Mouse (Mus musculus) brain, embryonic 14.5 days (tissue): ENCODE measurements at regions not wholly inside any gene's neighbourhood (a gene's known extent, or its start where the extent isn't known, plus 50 kb on each side); places are given as distances from the start of the nearest gene placed in this dataset.
A peak's percentile ranks its signal among the peaks of the same experiment; 100 is the strongest.

Source experiments
- DNase-seq: peaks from one replicate; pipeline ENCODE4 v3.0.0-alpha.2; 2011; ENCODE audit warnings: low read depth
- CTCF ChIP-seq: fragments of 200-500 bp; IDR thresholded peaks from 2 replicates; pipeline ENCODE4 v1.5.1; 2012; ENCODE audit warnings: inconsistent platforms, mild to moderate bottlenecking, moderate library complexity, borderline replicate concordance; ENCODE audit not compliant: insufficient read depth, insufficient read length; ENCODE audit errors: extremely low read depth
- POLR2A ChIP-seq: fragments of 200-500 bp; IDR thresholded peaks from 2 replicates; pipeline ENCODE4 v1.6.1; 2012; ENCODE audit warnings: mild to moderate bottlenecking, inconsistent platforms, borderline replicate concordance; ENCODE audit not compliant: poor library complexity, insufficient read depth, insufficient read length, severe bottlenecking; ENCODE audit errors: extremely low read depth

DNA sequence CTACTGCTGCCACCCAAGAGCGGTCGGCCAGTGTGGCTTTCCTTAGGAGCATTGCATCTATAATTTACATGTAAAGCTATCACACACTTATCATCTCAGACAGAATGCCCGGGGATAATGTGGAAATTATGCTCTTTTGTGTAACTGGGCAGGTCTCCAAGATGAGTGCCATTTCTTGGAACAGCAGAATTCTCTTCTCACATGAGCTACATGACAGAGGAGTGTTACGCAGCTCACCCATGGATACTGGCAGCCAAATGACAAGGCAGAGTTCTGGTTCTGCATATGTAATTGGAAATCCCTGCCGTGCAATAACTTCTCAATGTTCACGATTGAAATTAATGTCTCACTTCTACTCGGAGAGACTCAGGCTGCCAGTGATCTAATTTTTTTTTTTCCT, 119.1 kb downstream of the Ube2e3 start:
- TF ChIP-seq POLR2A (no peak), CTCF (no peak)
- DNase-seq: peak; percentile 89

DNA sequence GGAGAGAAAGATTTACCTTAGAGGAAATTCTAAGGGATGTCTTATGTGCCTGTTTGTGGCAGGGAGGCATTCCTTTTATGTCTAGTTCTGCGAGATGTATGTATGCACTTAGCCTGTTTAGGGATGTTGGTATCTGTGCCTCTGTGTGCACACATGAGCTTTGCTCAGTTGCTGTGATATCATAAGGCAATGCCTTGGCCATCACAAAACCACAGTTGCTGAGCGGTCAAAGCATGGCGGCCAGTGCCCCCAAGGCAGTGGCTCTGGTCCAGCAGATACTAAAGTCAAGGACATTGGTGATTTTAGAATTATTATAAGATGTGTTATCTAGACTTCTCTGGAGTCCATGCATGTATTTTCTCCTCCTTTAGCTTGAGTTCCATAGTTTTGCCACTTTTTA, 119.5 kb downstream of the Ube2e3 start:
- no peak for DNase-seq
- no peak for TF ChIP-seq CTCF
- TF ChIP-seq POLR2A: no peak

DNA sequence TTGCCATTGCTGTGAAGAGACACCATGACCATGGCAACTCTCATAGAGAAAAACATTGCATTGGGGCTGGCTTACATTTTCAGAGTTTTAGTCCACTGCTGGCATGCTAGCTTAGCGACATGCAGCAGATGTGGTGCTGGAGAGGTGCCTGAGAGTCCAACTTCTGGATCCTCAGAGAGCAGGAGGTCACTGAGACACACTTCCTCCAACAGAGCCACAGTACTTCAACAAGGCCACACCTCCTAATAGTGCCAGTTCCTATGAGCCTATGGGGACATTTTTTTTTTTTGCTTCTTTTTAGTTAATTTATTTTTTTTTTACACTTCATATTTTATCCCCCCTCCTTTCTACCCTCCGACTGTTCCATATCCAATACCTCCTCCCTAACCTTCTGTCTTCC, 120.3 kb downstream of the Ube2e3 start:
- TF ChIP-seq CTCF (no peak), POLR2A (no peak)
- DNase-seq: no peak

DNA sequence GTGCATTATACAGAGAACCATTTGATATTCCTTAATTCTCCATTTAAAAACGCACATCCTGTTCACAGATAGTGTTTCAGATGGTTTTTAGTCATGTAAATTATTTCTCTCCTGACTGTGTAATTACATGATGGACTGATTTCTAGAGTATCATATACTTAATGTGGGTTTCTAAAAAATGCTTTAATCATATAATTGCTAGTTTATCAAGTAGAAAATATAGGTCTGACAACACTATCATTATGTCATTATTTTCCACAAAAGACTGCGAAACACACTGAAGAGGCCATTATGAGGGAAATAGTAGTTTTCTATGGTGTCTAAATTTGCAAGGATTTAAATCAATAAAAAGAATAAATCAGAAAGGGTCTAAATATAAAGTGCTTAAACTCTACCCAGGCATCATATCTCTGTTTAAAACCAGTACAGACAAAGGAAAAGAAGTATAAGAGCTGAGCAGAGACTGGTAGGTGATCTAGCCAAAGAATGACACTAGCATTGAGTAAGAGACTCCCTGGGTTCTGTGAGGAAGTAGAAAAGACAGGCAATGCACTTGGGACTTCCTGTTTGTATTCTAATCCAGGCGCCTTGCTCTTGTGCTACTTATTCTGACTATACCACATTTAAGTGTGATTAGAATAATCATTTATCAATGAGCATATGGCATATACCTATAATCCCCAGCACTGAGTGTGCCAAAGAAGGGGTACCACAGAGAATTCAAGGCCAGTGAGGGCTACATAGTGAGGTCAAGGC, 127.1 kb downstream of the Ube2e3 start:
- TF ChIP-seq CTCF: no peak
- TF ChIP-seq POLR2A: no peak
- peak; percentile 50 for DNase-seq

DNA sequence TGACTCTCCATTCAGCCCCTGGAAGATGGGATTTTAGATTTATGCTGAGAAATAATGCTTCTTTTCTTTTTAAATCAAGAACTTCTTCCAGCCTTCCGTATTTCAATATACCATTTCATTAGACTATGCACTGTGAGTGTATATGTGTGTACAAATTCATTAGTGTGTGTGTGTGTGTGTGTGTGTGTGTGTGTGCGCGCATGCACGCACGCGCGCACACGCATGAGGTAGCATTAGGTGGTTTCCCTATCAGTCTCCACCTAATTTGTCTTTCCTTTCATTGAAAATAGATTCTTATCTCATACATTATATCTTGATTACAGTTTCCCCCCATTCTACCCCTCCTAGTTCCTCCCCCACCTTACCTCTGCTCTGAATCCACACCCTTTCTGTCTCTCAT, 130.7 kb downstream of the Ube2e3 start:
- TF ChIP-seq CTCF: no peak
- TF ChIP-seq POLR2A: no peak
- no peak for DNase-seq

DNA sequence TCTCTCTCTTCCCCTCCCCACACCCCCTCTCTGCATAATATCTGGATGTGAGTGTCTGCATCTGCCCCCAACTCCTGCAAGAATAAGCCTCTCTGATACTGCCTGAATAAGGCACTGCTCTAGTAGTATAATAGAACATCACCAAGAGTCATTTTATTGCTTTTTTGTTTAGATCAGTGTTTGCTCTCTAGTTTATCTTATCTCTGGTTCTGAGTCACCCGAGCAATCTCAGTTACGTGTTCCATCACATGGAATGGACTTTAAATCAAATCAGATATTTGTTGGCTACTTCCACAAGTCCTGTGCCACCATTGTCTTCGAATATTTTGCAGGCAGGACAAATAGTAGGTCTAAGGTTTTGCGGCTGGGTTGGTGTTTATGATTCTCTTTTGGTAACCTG, 131.5 kb downstream of the Ube2e3 start:
- no peak for DNase-seq
- TF ChIP-seq CTCF: no peak
- no peak for TF ChIP-seq POLR2A

DNA sequence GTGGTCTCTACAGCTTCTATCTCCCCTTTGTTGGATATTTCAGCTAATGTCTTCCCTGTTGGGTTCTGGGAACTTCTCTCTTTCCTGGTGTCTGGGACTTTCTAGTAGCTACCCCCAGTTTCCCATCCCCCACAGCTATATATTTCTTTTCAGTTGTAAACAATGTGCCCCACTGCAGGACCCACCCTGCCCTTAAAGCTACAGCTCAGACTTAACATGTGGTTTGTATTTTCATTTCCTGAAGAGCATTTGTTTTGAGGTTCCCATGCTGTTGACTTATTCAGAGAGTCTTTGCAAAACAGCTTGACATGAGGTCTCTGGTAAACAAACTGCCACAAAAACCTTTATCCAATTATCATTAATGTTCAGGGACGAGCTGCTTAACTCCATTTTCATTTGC, 136.9 kb downstream of the Ube2e3 start:
- no peak for TF ChIP-seq POLR2A
- TF ChIP-seq CTCF: no peak
- no peak for DNase-seq

DNA sequence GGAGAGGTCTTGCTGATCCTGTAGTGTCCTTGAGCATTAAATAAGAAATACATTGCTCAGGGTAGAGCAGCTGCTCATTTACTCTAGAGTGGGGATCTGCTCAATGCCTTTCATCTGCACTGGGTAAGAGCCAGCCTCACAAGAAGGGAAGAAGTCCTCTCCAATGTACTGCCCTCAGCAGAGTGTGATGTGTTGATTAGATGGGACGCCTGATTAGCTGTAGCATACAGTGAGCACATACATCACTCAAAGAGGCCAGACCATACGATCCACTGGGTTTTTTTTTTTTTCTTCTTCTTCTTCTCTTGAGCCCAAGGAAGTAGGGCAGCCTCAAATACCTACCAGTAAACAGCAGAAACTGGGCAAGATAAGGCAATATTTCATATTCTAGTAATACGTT, 140.7 kb downstream of the Ube2e3 start:
- no peak for DNase-seq
- no peak for TF ChIP-seq POLR2A
- TF ChIP-seq CTCF: no peak

DNA sequence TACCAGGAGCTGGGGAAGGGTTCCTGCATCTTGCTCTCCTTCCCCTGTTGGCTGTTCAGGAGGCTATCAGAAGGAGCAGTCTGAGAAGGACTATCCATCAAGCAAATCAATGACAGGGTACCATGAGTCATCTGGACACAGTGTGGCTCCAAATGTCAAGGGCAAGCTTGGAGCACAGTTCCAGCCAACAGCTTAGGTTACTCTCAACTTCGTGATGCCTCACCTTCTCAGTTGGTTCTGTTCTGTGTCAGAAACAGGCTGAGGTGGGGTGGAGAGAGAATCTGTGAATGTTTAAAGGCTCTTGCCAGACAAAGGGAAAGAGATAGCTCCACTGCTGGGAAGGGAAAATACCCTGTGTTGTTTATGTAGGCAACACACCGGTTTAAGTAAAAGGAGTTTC, 141.9 kb downstream of the Ube2e3 start:
- DNase-seq: no peak
- no peak for TF ChIP-seq POLR2A
- no peak for TF ChIP-seq CTCF

DNA sequence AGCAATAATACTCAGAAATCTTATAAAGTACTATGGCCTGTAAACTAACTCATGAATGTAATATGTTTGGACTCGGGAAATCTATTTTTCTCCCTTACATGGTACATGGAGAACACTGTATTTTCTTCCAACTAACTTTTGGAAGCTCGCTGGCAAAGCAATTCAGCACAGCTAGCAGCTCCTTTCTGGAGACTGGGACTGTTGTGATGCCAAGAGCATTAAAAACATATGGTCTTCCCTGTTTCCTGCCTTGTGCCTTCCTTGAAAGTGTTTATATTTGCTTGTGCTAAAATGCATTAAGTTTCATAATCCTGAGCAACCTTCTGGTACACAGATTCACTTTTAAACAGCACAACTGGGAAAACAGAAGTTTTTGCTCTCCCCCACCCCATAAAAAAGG, 142.3 kb downstream of the Ube2e3 start:
- peak; percentile 46 for DNase-seq
- TF ChIP-seq POLR2A (no peak), CTCF (no peak)

DNA sequence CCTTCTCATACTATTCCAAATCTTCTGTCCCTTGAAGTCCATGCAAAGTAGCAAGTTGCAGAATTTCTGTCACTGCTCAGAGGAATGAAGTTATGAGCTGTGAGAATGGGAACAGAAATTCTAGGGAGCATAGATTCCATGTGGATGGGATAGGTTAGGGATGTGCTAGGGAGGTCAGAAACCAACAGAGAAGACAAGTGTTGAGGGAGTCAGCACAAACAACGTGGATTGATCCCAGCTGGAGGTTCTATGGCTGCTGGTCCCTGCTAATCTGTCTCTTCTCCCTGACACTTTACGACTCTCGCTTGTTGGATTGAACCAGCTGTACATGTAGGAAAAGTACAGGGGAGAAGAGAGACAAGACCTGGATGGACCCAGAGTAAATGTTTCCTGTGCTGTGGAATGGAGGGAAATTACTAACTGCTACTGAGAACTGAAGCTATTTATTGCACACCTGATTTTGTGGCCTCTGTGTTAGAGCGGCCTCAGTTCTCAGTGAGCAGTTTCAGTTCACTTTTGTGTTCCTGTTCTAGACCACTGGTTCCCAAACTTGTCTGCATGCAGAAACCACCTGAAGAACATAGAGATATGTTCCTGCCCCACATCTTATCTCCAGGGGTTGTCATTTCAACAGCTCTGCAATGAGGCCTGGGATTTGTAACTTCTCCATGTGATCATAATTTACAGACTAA, 151.0 kb downstream of the Ube2e3 start:
- TF ChIP-seq POLR2A (no peak), CTCF (no peak)
- DNase-seq: no peak

DNA sequence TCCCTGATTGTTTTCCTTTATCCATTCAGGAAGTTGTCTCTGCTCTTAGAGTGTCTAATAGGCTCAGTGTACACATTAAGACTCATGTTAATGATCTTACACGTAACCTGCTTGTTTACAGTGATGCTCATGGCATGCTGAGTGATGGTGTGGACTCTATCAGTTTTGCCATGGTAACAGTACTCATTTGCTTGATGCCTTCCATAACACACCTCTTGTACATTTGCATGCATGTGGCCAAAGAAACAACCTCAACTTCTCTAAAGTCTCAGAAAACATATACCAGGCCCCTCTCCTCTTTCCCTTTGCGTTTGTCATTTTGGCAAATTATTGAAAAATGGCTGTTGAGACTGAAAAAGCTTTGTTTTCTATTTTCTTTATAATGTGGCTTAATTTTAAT, 155.0 kb downstream of the Ube2e3 start:
- TF ChIP-seq POLR2A: no peak
- no peak for TF ChIP-seq CTCF

DNA sequence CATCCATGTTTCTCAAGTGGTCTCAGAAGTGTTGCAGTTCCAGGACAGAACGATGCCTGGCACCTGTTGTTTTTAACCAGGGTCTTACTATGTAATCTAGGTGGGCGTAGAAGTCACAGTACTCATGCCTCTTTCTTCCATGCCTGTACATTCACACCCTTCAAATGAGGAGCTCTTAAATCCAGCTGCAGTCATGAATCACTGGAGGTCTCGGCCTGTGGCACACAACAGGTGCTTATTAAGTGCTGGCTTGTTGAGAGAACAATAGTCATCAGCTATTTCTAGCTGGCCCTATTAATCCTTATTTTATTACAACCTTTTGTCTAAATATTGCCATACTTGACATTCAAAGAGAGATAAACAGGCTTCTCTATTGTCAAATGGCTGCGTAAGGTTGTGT, 157.8 kb downstream of the Ube2e3 start:
- no peak for TF ChIP-seq POLR2A
- no peak for TF ChIP-seq CTCF
- DNase-seq: no peak

More for the DNA sequence above, 155.0 kb downstream of the Ube2e3 start:
- no peak for DNase-seq
